Mouse (Mus musculus) left cerebral cortex, adult 9 months (tissue): ENCODE measurements around the gene Arpc2.
"Not testable (repeated sequence)": the region's sequence is repeated elsewhere in the genome, so short reads cannot be mapped to it uniquely, and the experiment has no call there.

Experiments used
- DNase-seq, 2 experiments: peaks; one replicate each; pipeline ENCODE4 v3.0.0; 2022; ENCODE audit warnings: low spot score in 2 of 2

Gene Arpc2

GRCm38 (mm10) chr1:74283686-74284463 is 48.0 kb downstream of the Arpc2 start:
- no peak for DNase-seq

GRCm38 (mm10) chr1:74284543-74285160 is 48.8 kb downstream of the Arpc2 start, which contains the start of the genes Aamp and Pnkd:
Gene Aamp, minus strand, starts transcription at chr1:74284738.
Gene Pnkd, plus strand, starts transcription at chr1:74284930.
- DNase-seq, result peak; percentile 100

- DNase-seq, result no peak
Measured at GRCm38 (mm10) chr1:74285212-74286010, 49.5 kb downstream of the Arpc2 start.

- not testable (repeated sequence) for DNase-seq
Measured at GRCm38 (mm10) chr1:74286869-74287607, 51.2 kb downstream of the Arpc2 start.

GRCm38 (mm10) chr1:74288327-74288726 is 52.4 kb downstream of the Arpc2 start:
- DNase-seq, result no peak

- no peak for DNase-seq
Measured at GRCm38 (mm10) chr1:74289248-74289647, 53.4 kb downstream of the Arpc2 start.

GRCm38 (mm10) chr1:74289740-74290139 is 53.9 kb downstream of the Arpc2 start:
- DNase-seq, result no peak

GRCm38 (mm10) chr1:74290141-74290540 is 54.3 kb downstream of the Arpc2 start:
- DNase-seq, result no peak

- DNase-seq, result no peak
Measured at GRCm38 (mm10) chr1:74292331-74293020, 56.6 kb downstream of the Arpc2 start.

- DNase-seq, result no peak
Measured at GRCm38 (mm10) chr1:74293306-74293960, 57.5 kb downstream of the Arpc2 start.

GRCm38 (mm10) chr1:74294090-74294643 is 58.3 kb downstream of the Arpc2 start:
- DNase-seq, result no peak

- DNase-seq, result no peak
Measured at GRCm38 (mm10) chr1:74294733-74295455, 59.0 kb downstream of the Arpc2 start.

- peak; percentile 86 to 89 for DNase-seq
Measured at GRCm38 (mm10) chr1:74295456-74296171, 59.7 kb downstream of the Arpc2 start.

GRCm38 (mm10) chr1:74296477-74296876 is 60.6 kb downstream of the Arpc2 start:
- no peak for DNase-seq

- DNase-seq, result no peak
Measured at GRCm38 (mm10) chr1:74297269-74297668, 61.4 kb downstream of the Arpc2 start.

GRCm38 (mm10) chr1:74298157-74298750 is 62.4 kb downstream of the Arpc2 start:
- DNase-seq, result no peak

GRCm38 (mm10) chr1:74298996-74299395 is 63.1 kb downstream of the Arpc2 start:
- no peak for DNase-seq

- no peak for DNase-seq
Measured at GRCm38 (mm10) chr1:74300347-74301110, 64.6 kb downstream of the Arpc2 start.
